Mouse (Mus musculus): ENCODE data around the gene Mecom.

DNA sequence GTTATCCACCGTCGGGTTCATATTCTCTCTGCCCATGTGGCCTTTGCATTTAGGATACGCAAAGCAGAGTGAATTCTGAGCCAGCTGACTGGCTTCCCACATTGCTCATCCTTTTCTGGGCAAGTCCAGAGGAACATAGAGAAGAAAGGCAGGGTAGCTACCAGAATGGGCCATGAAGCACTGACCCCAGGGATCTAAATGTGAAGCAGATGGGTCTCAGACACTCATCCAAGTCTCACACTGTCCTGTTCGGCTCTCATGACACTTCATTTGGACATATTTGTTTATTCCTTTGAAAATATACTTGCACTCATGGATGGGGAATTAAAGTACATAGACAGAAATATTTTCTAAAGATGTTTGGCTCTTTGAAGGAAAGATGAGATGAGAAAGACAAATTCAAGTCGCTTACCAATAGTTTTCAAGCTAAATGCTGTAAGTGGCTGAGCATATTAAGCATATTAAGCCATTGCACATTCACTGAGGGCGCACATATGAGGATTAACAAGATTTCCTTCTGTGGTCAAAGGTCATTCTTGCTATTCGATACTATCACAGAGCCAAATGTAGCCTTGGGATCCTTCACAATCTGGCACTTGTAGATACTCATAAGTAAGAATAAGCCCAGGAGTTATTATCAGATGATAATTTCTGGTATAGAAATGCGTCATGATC lies 365.9 kb downstream of the Mecom start:
- TF ChIP-seq HCFC1 (IDR thresholded peaks at IDR 0.05; ENCODE audit: borderline replicate concordance, insufficient read depth, low read length) (no peak), CHD2 (IDR thresholded peaks at IDR 0.05; ENCODE audit: low read depth, low read length) (no peak)
